Mouse (Mus musculus) MEL (cell line): ENCODE measurements around the gene 1810065E05Rik. TPM values are rescaled to one million over a fixed set of nuclear protein-coding genes. Genes with fewer than 3 reads are reported as not detected.

Source experiments
- DNase-seq: peaks from one replicate; pipeline ENCODE4 v3.0.0; 2011; ENCODE audit warnings: low read depth, low spot score
- H3K27ac ChIP-seq: 2 replicates; pipeline ENCODE4 v1.5.1; 2012; ENCODE audit warnings: low read depth, mild to moderate bottlenecking, control low read depth, low read length, moderate library complexity; ENCODE audit not compliant: control insufficient read depth
- H3K27me3 ChIP-seq, 2 experiments: fragments of 150-350 bp in 1 of 2; sonication (generic) in 1 of 2; 2 replicates each; pipeline ENCODE4 v1.6.1; 2012; ENCODE audit warnings: low read length in 2 of 2, mild to moderate bottlenecking in 2 of 2, improper control_type of control experiment in 1 of 2, moderate library complexity in 1 of 2; ENCODE audit not compliant: insufficient read depth in 2 of 2, control insufficient read depth in 1 of 2
- H3K36me3 ChIP-seq, 2 experiments: 2 replicates each; pipeline ENCODE4 v1.6.1; 2012 to 2014; ENCODE audit warnings: low read length in 2 of 2, improper control_type of control experiment in 1 of 2, inconsistent platforms in 1 of 2, mild to moderate bottlenecking in 1 of 2; ENCODE audit not compliant: insufficient read depth in 2 of 2, control insufficient read depth in 1 of 2
- H3K4me1 ChIP-seq, 2 experiments: fragments of 150-350 bp in 1 of 2; sonication (generic) in 1 of 2; 2 replicates each; pipeline ENCODE4 v1.6.1; 2012; ENCODE audit warnings: low read length in 2 of 2, improper control_type of control experiment in 1 of 2, mild to moderate bottlenecking in 1 of 2; ENCODE audit not compliant: insufficient read depth in 2 of 2, control insufficient read depth in 1 of 2
- H3K4me3 ChIP-seq, 2 experiments: fragments of 150-350 bp in 1 of 2; sonication (generic) in 1 of 2; 2 replicates each; pipeline ENCODE4 v1.5.1; 2012; ENCODE audit warnings: low read depth in 2 of 2, low read length in 2 of 2, mild to moderate bottlenecking in 2 of 2, moderate library complexity in 2 of 2, control low read depth in 1 of 2, improper control_type of control experiment in 1 of 2; ENCODE audit not compliant: control insufficient read depth in 1 of 2, insufficient read depth in 1 of 2
- H3K79me2 ChIP-seq: 2 replicates; pipeline ENCODE4 v1.6.1; 2012; ENCODE audit warnings: mild to moderate bottlenecking, low read length, moderate library complexity; ENCODE audit not compliant: control insufficient read depth, poor library complexity, insufficient read depth
- H3K9ac ChIP-seq: 2 replicates; pipeline ENCODE4 v1.6.1; 2012; ENCODE audit warnings: low read depth, mild to moderate bottlenecking, control low read depth, low read length, moderate library complexity; ENCODE audit not compliant: control insufficient read depth, poor library complexity, severe bottlenecking
- H3K9me3 ChIP-seq: fragments of 150-350 bp; sonication (generic); replicated peaks from 2 replicates; pipeline ENCODE4 v1.6.1; 2012; ENCODE audit warnings: mild to moderate bottlenecking, low read length, improper control_type of control experiment, moderate library complexity; ENCODE audit not compliant: insufficient read depth
- CHD1 ChIP-seq: IDR thresholded peaks from 2 replicates; pipeline ENCODE4 v1.6.1; 2012; ENCODE audit warnings: low read depth, mild to moderate bottlenecking, inconsistent platforms, low read length, improper control_type of control experiment
- CHD2 ChIP-seq: IDR thresholded peaks from 2 replicates; pipeline ENCODE4 v1.6.1; 2011; ENCODE audit warnings: low read length, improper control_type of control experiment
- CTCF ChIP-seq, 3 experiments: IDR thresholded peaks in 2 of 3; conservative IDR thresholded peaks in 1 of 3; 2 replicates each; pipeline ENCODE4 v1.5.1; 2011 to 2012; ENCODE audit warnings: low read length in 3 of 3, low read depth in 2 of 3, mild to moderate bottlenecking in 2 of 3, improper control_type of control experiment in 1 of 3, inconsistent platforms in 1 of 3, mixed read lengths in 1 of 3, moderate library complexity in 1 of 3; ENCODE audit not compliant: control insufficient read depth in 1 of 3, insufficient read depth in 1 of 3, poor library complexity in 1 of 3, severe bottlenecking in 1 of 3
- ELF1 ChIP-seq: IDR thresholded peaks from 2 replicates; pipeline ENCODE4 v1.6.1; 2014; ENCODE audit warnings: low read depth, mild to moderate bottlenecking, inconsistent platforms, low read length, improper control_type of control experiment, moderate library complexity
- EP300 ChIP-seq, 2 experiments: IDR thresholded peaks; 2 replicates each; pipeline ENCODE4 v1.6.1; 2011; ENCODE audit warnings: improper control_type of control experiment in 2 of 2, low read length in 2 of 2, low read depth in 1 of 2, mild to moderate bottlenecking in 1 of 2
- ETS1 ChIP-seq: IDR thresholded peaks from 2 replicates; pipeline ENCODE4 v1.6.1; 2012; ENCODE audit warnings: low read depth, mild to moderate bottlenecking, inconsistent platforms, low read length, improper control_type of control experiment, moderate library complexity
- GABPA ChIP-seq: IDR thresholded peaks from 2 replicates; pipeline ENCODE4 v1.6.1; 2012; ENCODE audit warnings: low read depth, mild to moderate bottlenecking, inconsistent platforms, low read length, improper control_type of control experiment, moderate library complexity
- GATA1 ChIP-seq: IDR thresholded peaks from 2 replicates; pipeline ENCODE4 v1.6.1; 2011; ENCODE audit warnings: low read depth, low read length, improper control_type of control experiment
- HCFC1 ChIP-seq: IDR thresholded peaks from 2 replicates; pipeline ENCODE4 v1.6.1; 2012; ENCODE audit warnings: low read depth, mild to moderate bottlenecking, inconsistent platforms, low read length, improper control_type of control experiment, moderate library complexity
- JUND ChIP-seq: IDR thresholded peaks from 2 replicates; pipeline ENCODE4 v1.6.1; 2011; ENCODE audit warnings: low read depth, mild to moderate bottlenecking, improper control_type of control experiment, low read length
- MAX ChIP-seq: IDR thresholded peaks from 2 replicates; pipeline ENCODE4 v1.6.1; 2011; ENCODE audit warnings: low read length, improper control_type of control experiment
- MEF2A ChIP-seq: IDR thresholded peaks from 2 replicates; pipeline ENCODE4 v1.6.1; 2014; ENCODE audit warnings: low read depth, mild to moderate bottlenecking, inconsistent platforms, low read length, improper control_type of control experiment; ENCODE audit not compliant: poor library complexity, insufficient replicate concordance, severe bottlenecking; ENCODE audit errors: extremely low read depth
- MXI1 ChIP-seq: IDR thresholded peaks from 2 replicates; pipeline ENCODE4 v1.6.1; 2011; ENCODE audit warnings: mild to moderate bottlenecking, low read depth, low read length, improper control_type of control experiment
- MYC ChIP-seq: IDR thresholded peaks from 2 replicates; pipeline ENCODE4 v1.6.1; 2011; ENCODE audit warnings: low read depth, mild to moderate bottlenecking, low read length, improper control_type of control experiment, moderate library complexity
- NELFE ChIP-seq: IDR thresholded peaks from 2 replicates; pipeline ENCODE4 v1.6.1; 2011; ENCODE audit warnings: low read depth, low read length, improper control_type of control experiment
- NRF1 ChIP-seq: IDR thresholded peaks from 2 replicates; pipeline ENCODE4 v1.6.1; 2014; ENCODE audit warnings: low read depth, mild to moderate bottlenecking, inconsistent platforms, low read length, improper control_type of control experiment, moderate library complexity; ENCODE audit not compliant: poor library complexity, insufficient read depth, severe bottlenecking
- POLR2A ChIP-seq, 2 experiments: IDR thresholded peaks; 2 replicates each; pipeline ENCODE4 v1.6.1; 2011 to 2012; ENCODE audit warnings: low read length in 2 of 2, mild to moderate bottlenecking in 2 of 2, control low read depth in 1 of 2, improper control_type of control experiment in 1 of 2, low read depth in 1 of 2, moderate library complexity in 1 of 2; ENCODE audit not compliant: control insufficient read depth in 1 of 2, insufficient read depth in 1 of 2, poor library complexity in 1 of 2
- POLR2AphosphoS2 ChIP-seq: IDR thresholded peaks from 2 replicates; pipeline ENCODE4 v1.6.1; 2011; ENCODE audit warnings: low read length, improper control_type of control experiment
- RAD21 ChIP-seq: IDR thresholded peaks from 2 replicates; pipeline ENCODE4 v1.6.1; 2011; ENCODE audit warnings: mild to moderate bottlenecking, low read depth, low read length, improper control_type of control experiment
- SIN3A ChIP-seq: IDR thresholded peaks from 2 replicates; pipeline ENCODE4 v1.6.1; 2012; ENCODE audit warnings: low read length, improper control_type of control experiment, inconsistent platforms
- TAL1 ChIP-seq: IDR thresholded peaks from 2 replicates; pipeline ENCODE4 v1.6.1; 2012; ENCODE audit warnings: mild to moderate bottlenecking, inconsistent platforms, low read length, moderate library complexity, mixed read lengths
- UBTF ChIP-seq: IDR thresholded peaks from 2 replicates; pipeline ENCODE4 v1.6.1; 2012; ENCODE audit warnings: low read depth, mild to moderate bottlenecking, inconsistent platforms, low read length, improper control_type of control experiment, moderate library complexity, borderline replicate concordance; ENCODE audit not compliant: insufficient read depth
- ZMIZ1 ChIP-seq: IDR thresholded peaks from 2 replicates; pipeline ENCODE4 v1.6.1; 2012; ENCODE audit warnings: low read depth, mild to moderate bottlenecking, inconsistent platforms, low read length, improper control_type of control experiment, moderate library complexity
- ZNF384 ChIP-seq: IDR thresholded peaks from 2 replicates; pipeline ENCODE4 v1.6.1; 2012; ENCODE audit warnings: low read depth, mild to moderate bottlenecking, inconsistent platforms, low read length, improper control_type of control experiment
- polyA plus RNA-seq, 2 experiments: library from polyadenylated mRNA; stranded (reverse) in 1 of 2; unstranded in 1 of 2; fragments of >175 nt in 1 of 2; fragments of >200 nt in 1 of 2; gene quantifications; 2 replicates each; pipeline versions ENCODE4 v1.2.1 to v1.2.4; 2012; ENCODE audit warnings: low replicate concordance in 2 of 2, low read depth in 1 of 2; ENCODE audit not compliant: insufficient read length in 2 of 2, insufficient read depth in 1 of 2, missing spikeins in 1 of 2
- total RNA-seq: library from RNA; depleted of rRNA; stranded (reverse); fragments of 300-350 nt; gene quantifications from 2 replicates; pipeline ENCODE4 v1.2.3, GENCODE M21; 2012

The 1810065E05Rik gene
- total and polyA plus RNA-seq, 3 experiments: not detected

GRCm38 (mm10) chr11:58452759-58453158 is 31.8 kb downstream of the 1810065E05Rik start, which contains the start of gene Lypd9:
TSS of gene Lypd9 (minus strand) at chr11:58452923.
- no peaks in the 10 kb centered on the region for H3K4me1 ChIP-seq
- H3K36me3 ChIP-seq: no peaks in the 10 kb centered on the region
- no peak within 1 kb of the TSS for H3K9ac ChIP-seq
- no peak for DNase-seq
- peaks cover 4 to 8% of the 10 kb centered on the region in 2 experiments; a peak in 3 of 4 replicates for H3K27me3 ChIP-seq
- no peaks in the 10 kb centered on the region for H3K79me2 ChIP-seq
- no peak within 1 kb of the TSS for H3K27ac ChIP-seq
- no peaks in the 10 kb centered on the region for H3K9me3 ChIP-seq
- no peak within 1 kb of the TSS for H3K4me3 ChIP-seq
- no peak for TF ChIP-seq ETS1
- TF ChIP-seq MEF2A: no peak
- no peak for TF ChIP-seq POLR2AphosphoS2
- no peak for TF ChIP-seq EP300 (IDR thresholded peaks at IDR 0.05; ENCODE audit: low read depth in 1 of 2, low read length in 2 of 2)
- no peak for TF ChIP-seq GATA1
- no peak for TF ChIP-seq ZMIZ1
- no peak for TF ChIP-seq CHD2
- no peak for TF ChIP-seq HCFC1
- TF ChIP-seq TAL1: no peak
- no peak for TF ChIP-seq MXI1
- no peak for TF ChIP-seq NELFE
- TF ChIP-seq RAD21: no peak
- no peak for TF ChIP-seq UBTF
- TF ChIP-seq ELF1: no peak

GRCm38 (mm10) chr11:58453592-58453991 is 32.7 kb downstream of the 1810065E05Rik start:
- no peak overlapping the region for H3K27ac ChIP-seq
- no peak for DNase-seq
- no peaks in the 10 kb centered on the region for H3K36me3 ChIP-seq
- H3K9me3 ChIP-seq: no peaks in the 10 kb centered on the region
- H3K4me3 ChIP-seq: no peak overlapping the region
- H3K27me3 ChIP-seq: peaks cover 4 to 8% of the 10 kb centered on the region in 2 experiments; a peak in 3 of 4 replicates
- H3K9ac ChIP-seq: no peak overlapping the region
- H3K4me1 ChIP-seq: no peaks in the 10 kb centered on the region
- no peaks in the 10 kb centered on the region for H3K79me2 ChIP-seq
- no peak for TF ChIP-seq MAX
- TF ChIP-seq HCFC1: no peak
- TF ChIP-seq RAD21: no peak
- no peak for TF ChIP-seq CTCF (IDR thresholded peaks at IDR 0.05 in 2 of 3, conservative IDR thresholded peaks at IDR 0.05 in 1 of 3; ENCODE audit: control insufficient read depth in 1 of 3, insufficient read depth in 1 of 3, low read depth in 2 of 3, low read length in 3 of 3, poor library complexity in 1 of 3, severe bottlenecking in 1 of 3)
- TF ChIP-seq MXI1: no peak
- no peak for TF ChIP-seq CHD1
- no peak for TF ChIP-seq MEF2A
- TF ChIP-seq POLR2A (IDR thresholded peaks at IDR 0.05; ENCODE audit: control insufficient read depth in 1 of 2, insufficient read depth in 1 of 2, low read depth in 1 of 2, low read length in 2 of 2, poor library complexity in 1 of 2): no peak
- no peak for TF ChIP-seq UBTF
- TF ChIP-seq GATA1: no peak
- TF ChIP-seq NRF1: no peak
- no peak for TF ChIP-seq GABPA
- no peak for TF ChIP-seq JUND
- no peak for TF ChIP-seq SIN3A
- TF ChIP-seq ZNF384: no peak
- TF ChIP-seq TAL1: no peak
- TF ChIP-seq MYC: no peak
- TF ChIP-seq ETS1: no peak
